Mouse (Mus musculus) thymus, postnatal 25 days (tissue): Measurements from ENCODE around the gene Gm12169.
A peak's percentile ranks its signal among the peaks of the same experiment; 100 is the strongest.
"Not testable (repeated sequence)": the region's sequence is repeated elsewhere in the genome, so short reads cannot be mapped to it uniquely, and the experiment has no call there.

Experiments
- DNase-seq: peaks from one replicate; pipeline ENCODE4 v3.0.0; 2022

Gene Gm12169

GRCm38 (mm10) chr11:46523912-46524311 lies at the start of gene Gm12169:
Gene Gm12169, plus strand, starts transcription at chr11:46524212.
- no peak for DNase-seq

- DNase-seq, result no peak
Measured at GRCm38 (mm10) chr11:46474220-46474619, 49.8 kb upstream of the Gm12169 start.

- DNase-seq, result no peak
Measured at GRCm38 (mm10) chr11:46479311-46479710, 44.7 kb upstream of the Gm12169 start.

GRCm38 (mm10) chr11:46480517-46480916 lies 43.5 kb upstream of the Gm12169 start:
- no peak for DNase-seq

GRCm38 (mm10) chr11:46488231-46488630 lies 35.8 kb upstream of the Gm12169 start:
- DNase-seq, result no peak

GRCm38 (mm10) chr11:46488650-46489049 lies 35.4 kb upstream of the Gm12169 start:
- DNase-seq, result no peak

- DNase-seq, result no peak
Measured at GRCm38 (mm10) chr11:46507146-46507545, 16.9 kb upstream of the Gm12169 start.

- DNase-seq, result no peak
Measured at GRCm38 (mm10) chr11:46509900-46510299, 14.1 kb upstream of the Gm12169 start.

GRCm38 (mm10) chr11:46521341-46521740 lies 2.7 kb upstream of the Gm12169 start:
- DNase-seq, result not testable (repeated sequence)

GRCm38 (mm10) chr11:46522719-46523118 lies 1.3 kb upstream of the Gm12169 start:
- DNase-seq, result peak; percentile 6

- no peak for DNase-seq
Measured at GRCm38 (mm10) chr11:46530149-46530548, 6.1 kb downstream of the Gm12169 start.

GRCm38 (mm10) chr11:46536978-46537377 lies 13.0 kb downstream of the Gm12169 start:
- DNase-seq, result no peak

- DNase-seq, result no peak
Measured at GRCm38 (mm10) chr11:46543530-46543929, 19.5 kb downstream of the Gm12169 start.

GRCm38 (mm10) chr11:46549721-46550120 lies 25.7 kb downstream of the Gm12169 start:
- no peak for DNase-seq

GRCm38 (mm10) chr11:46552741-46553140 lies 28.7 kb downstream of the Gm12169 start:
- no peak for DNase-seq

GRCm38 (mm10) chr11:46561096-46561495 lies 37.1 kb downstream of the Gm12169 start:
- DNase-seq, result no peak

GRCm38 (mm10) chr11:46564671-46565070 lies 40.7 kb downstream of the Gm12169 start:
- DNase-seq, result no peak

- DNase-seq, result no peak
Measured at GRCm38 (mm10) chr11:46565967-46566366, 42.0 kb downstream of the Gm12169 start.

GRCm38 (mm10) chr11:46569107-46569506 lies 45.1 kb downstream of the Gm12169 start:
- no peak for DNase-seq

GRCm38 (mm10) chr11:46571327-46571726 lies 47.3 kb downstream of the Gm12169 start, which contains the start of gene BC053393:
Gene BC053393, plus strand, starts transcription at chr11:46571536.
- DNase-seq, result no peak

- no peak for DNase-seq
Measured at GRCm38 (mm10) chr11:46578771-46579281, 54.8 kb downstream of the Gm12169 start.

GRCm38 (mm10) chr11:46580428-46580827 lies 56.4 kb downstream of the Gm12169 start:
- no peak for DNase-seq

GRCm38 (mm10) chr11:46582741-46583140 lies 58.7 kb downstream of the Gm12169 start:
- DNase-seq, result no peak
